Mouse (Mus musculus) MEL-GATA-1-ER (cell line): ENCODE measurements around the gene Gm2030.
"Not testable (repeated sequence)": the region's sequence is repeated elsewhere in the genome, so short reads cannot be mapped to it uniquely, and the experiment has no call there.

Source experiments
- DNase-seq: peaks from one replicate; pipeline ENCODE4 v3.0.0-alpha.2; 2012; ENCODE audit warnings: low read depth; ENCODE audit errors: extremely low read depth

Gm2030 gene

DNA sequence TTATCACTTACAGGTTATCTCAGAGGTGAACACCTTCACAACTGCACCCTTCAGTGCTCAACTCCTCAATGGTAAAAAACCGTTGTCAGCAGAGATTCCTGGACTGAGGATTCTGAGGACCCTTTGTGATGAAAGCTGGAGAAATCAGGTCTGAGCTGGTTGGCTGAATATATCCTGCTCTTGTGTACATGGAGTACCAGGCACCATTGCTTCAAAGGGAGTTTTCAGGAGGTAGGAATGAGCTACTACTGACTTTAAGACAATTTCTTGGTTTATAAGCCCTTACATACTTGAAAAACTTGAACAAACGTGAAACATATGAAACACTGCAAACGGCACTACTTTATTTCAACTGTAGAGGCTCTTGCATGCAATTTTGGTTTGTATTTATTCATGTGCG is at the start of gene Gm2030:
Gene Gm2030 (minus strand): TSS at position 101 of the 400 bp plus-strand sequence.
- not testable (repeated sequence) for DNase-seq
